Mouse (Mus musculus) liver, embryonic 15.5 days (tissue): ENCODE measurements around the gene Asic2. TPM values are rescaled to one million over a fixed set of nuclear protein-coding genes. Genes with fewer than 3 reads are reported as not detected.

ENCODE experiments used
- ATAC-seq: fragments of 200-750 bp; cut with Nextera tagmentation; 2 replicates; pipeline ENCODE4 v1.8.0; 2017; ENCODE audit warnings: moderate number of reproducible peaks, mild to moderate bottlenecking, moderate library complexity; ENCODE audit not compliant: insufficient read depth
- H3K27ac ChIP-seq: fragments of 300-500 bp; sonication (generic); replicated peaks from 2 replicates; pipeline ENCODE4 v1.5.1; 2015; ENCODE audit warnings: mild to moderate bottlenecking, inconsistent platforms
- H3K27me3 ChIP-seq: fragments of 300-500 bp; sonication (generic); 2 replicates; pipeline ENCODE4 v1.6.1; 2015; ENCODE audit warnings: mild to moderate bottlenecking, inconsistent platforms
- H3K36me3 ChIP-seq: fragments of 300-500 bp; sonication (generic); replicated peaks from 2 replicates; pipeline ENCODE4 v1.6.1; 2015; ENCODE audit warnings: moderate library complexity, mild to moderate bottlenecking, inconsistent platforms
- H3K4me1 ChIP-seq: fragments of 300-500 bp; sonication (generic); replicated peaks from 2 replicates; pipeline ENCODE4 v1.6.1; 2015; ENCODE audit warnings: inconsistent platforms
- H3K4me2 ChIP-seq: fragments of 300-500 bp; sonication (generic); 2 replicates; pipeline ENCODE4 v1.6.1; 2015; ENCODE audit warnings: moderate library complexity, mild to moderate bottlenecking, inconsistent platforms
- H3K4me3 ChIP-seq: fragments of 300-500 bp; sonication (generic); replicated peaks from 2 replicates; pipeline ENCODE4 v1.5.1; 2015; ENCODE audit warnings: mild to moderate bottlenecking, inconsistent platforms
- H3K9ac ChIP-seq: fragments of 300-500 bp; sonication (generic); 2 replicates; pipeline ENCODE4 v1.6.1; 2015; ENCODE audit warnings: moderate library complexity, mild to moderate bottlenecking, inconsistent platforms
- H3K9me3 ChIP-seq: fragments of 300-500 bp; sonication (generic); replicated peaks from 2 replicates; pipeline ENCODE4 v1.6.1; 2016; ENCODE audit warnings: inconsistent platforms
- WGBS: fragments of 180-500 bp; shearing (Covaris S2); methylation state at CpG from one replicate; pipeline ENCODE4 v1.1.7; 2015; ENCODE audit warnings: mixed read lengths; ENCODE audit not compliant: insufficient replicate concordance; 5-methylcytosine and 5-hydroxymethylcytosine counted together
- polyA plus RNA-seq: library from polyadenylated mRNA; unstranded; fragments of >200 nt; fragmentation: Nextera tagmentation; extraction: Ambion mirVana; gene quantifications from 2 replicates; pipeline ENCODE4 v1.2.1, GENCODE M21; 2015

The Asic2 gene
- polyA plus RNA-seq, 1 experiment from 2014 or later, result 0.03 TPM

DNA sequence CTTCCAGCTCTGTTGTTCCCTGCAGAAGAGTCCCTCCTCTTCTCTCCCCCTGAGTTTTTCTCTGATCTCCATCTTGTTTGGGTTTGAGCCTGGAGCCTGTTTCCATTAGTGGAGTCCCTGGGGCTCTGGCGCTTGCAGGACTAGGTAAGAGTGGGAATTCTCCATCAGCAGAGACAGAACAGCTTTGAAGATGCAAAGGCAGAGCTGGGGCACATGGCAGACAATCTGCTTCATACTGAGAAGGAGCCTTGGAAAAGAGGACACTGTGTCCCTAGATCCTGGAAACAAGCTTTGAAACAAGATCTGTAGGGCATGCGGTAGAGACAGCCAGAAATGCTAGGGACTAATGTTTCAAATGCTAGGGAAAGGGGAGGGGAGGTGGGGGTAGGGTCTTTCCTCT is 729.2 kb downstream of the Asic2 start:
- no peak for ATAC-seq
- H3K9ac ChIP-seq, result no peak overlapping the region
- 57% methylated on average over 2 of the region's 2 CpGs for whole genome bisulfite sequencing
- H3K4me1 ChIP-seq, result no peaks in the 10 kb centered on the region
- no peak overlapping the region for H3K27ac ChIP-seq
- no peaks in the 10 kb centered on the region for H3K27me3 ChIP-seq
- no peaks in the 10 kb centered on the region for H3K9me3 ChIP-seq
- no peak overlapping the region for H3K4me2 ChIP-seq
- H3K4me3 ChIP-seq, result no peak overlapping the region
- no peaks in the 10 kb centered on the region for H3K36me3 ChIP-seq

DNA sequence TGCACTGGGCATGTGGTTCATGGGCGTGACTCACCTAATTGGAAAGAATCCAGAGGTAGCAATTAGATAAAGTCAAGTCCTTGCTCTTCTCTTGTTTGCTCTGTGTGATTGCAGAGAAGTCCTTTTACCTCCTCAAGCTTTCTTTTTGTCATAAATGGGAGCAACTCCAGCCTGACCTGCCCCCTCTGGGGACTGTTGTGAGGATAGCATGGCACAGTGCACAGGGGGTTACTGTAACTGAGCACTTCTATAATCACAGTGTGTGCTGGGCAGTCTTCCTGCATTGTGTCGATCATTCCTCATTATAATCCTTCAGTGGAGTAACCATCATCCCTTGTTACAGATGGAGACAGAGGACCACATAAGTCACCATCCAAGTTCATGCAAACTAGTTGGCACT is 732.2 kb downstream of the Asic2 start:
- no peak overlapping the region for H3K4me3 ChIP-seq
- H3K9ac ChIP-seq, result no peak overlapping the region
- H3K9me3 ChIP-seq, result no peaks in the 10 kb centered on the region
- WGBS, result 41% methylated on average over 2 of the region's 2 CpGs
- no peaks in the 10 kb centered on the region for H3K4me1 ChIP-seq
- no peak overlapping the region for H3K4me2 ChIP-seq
- no peaks in the 10 kb centered on the region for H3K27me3 ChIP-seq
- no peaks in the 10 kb centered on the region for H3K36me3 ChIP-seq
- H3K27ac ChIP-seq, result no peak overlapping the region
- ATAC-seq, result no peak

DNA sequence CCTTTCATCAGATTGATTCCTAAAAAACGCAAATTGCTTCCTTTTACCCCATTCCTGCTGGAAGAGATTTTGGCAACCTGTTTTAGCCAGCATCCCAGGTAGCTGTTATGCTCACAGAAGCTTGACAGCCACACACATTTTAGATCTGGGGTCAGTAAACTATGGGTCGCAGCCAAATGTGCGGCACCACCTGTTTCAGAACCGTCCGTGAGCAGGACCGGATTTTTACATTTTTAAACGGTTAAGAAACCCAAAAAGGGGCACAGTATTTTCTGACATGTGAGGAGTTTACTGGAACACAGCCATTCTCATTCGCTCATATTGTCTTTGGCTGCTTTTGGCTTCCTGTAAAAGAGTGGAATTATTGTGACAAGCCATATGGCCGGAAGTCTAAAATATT is 744.9 kb downstream of the Asic2 start:
- no peaks in the 10 kb centered on the region for H3K9me3 ChIP-seq
- WGBS, result 66% methylated on average over 9 of the region's 9 CpGs
- H3K4me1 ChIP-seq, result no peaks in the 10 kb centered on the region
- no peaks in the 10 kb centered on the region for H3K36me3 ChIP-seq
- H3K4me2 ChIP-seq, result no peak overlapping the region
- ATAC-seq, result no peak
- no peak overlapping the region for H3K9ac ChIP-seq
- no peak overlapping the region for H3K4me3 ChIP-seq
- no peaks in the 10 kb centered on the region for H3K27me3 ChIP-seq
- H3K27ac ChIP-seq, result no peak overlapping the region

DNA sequence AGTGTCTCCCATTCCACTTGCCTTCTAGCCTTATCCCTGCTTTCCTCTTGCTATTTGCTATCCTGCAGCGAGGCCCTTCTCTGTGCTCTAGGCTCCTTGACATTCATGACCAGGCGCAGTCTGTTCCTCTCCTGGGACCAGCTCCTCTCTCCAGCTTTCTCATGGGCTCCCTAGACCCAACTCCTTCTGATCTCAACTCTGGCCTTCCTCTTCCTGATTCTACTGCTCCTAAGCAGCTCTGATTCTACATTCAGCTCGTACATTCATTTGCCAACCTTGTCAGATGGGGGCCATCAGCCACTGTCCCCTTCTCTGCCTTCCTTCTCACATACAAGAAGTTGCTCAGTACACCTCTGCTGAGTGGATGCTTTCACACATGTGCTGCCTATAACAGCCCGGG is 747.5 kb downstream of the Asic2 start:
- Histone ChIP-seq H3K9ac (no peak overlapping the region), H3K36me3 (no peaks in the 10 kb centered on the region), H3K9me3 (no peaks in the 10 kb centered on the region), H3K4me1 (no peaks in the 10 kb centered on the region), H3K27ac (no peak overlapping the region), H3K4me3 (no peak overlapping the region), H3K27me3 (no peaks in the 10 kb centered on the region), H3K4me2 (no peak overlapping the region)
- ATAC-seq, result no peak
- WGBS, result 50% methylated on average over 4 of the region's 4 CpGs

DNA sequence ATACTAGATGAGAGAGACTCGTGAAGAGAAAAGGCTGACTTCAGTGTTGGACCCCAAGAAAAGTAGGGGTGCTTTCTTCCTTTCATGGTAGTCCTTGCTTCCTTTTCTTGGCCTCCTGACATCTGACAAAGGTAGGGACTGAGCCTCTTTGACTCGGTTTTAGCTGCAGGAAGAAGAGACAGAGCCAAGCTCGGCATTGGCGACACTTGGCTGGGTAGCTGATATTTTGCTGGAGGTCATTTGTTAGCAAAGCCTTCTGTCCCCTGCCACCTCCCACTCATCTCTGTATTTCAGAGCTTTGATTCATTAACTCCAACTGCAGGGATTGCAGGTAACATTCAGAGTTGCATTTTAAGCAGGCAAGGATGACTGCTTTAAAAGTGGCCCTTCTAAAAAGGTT is 762.8 kb downstream of the Asic2 start:
- Histone ChIP-seq H3K9ac (no peak overlapping the region), H3K36me3 (no peaks in the 10 kb centered on the region), H3K27ac (no peak overlapping the region), H3K27me3 (no peaks in the 10 kb centered on the region), H3K4me1 (no peaks in the 10 kb centered on the region), H3K4me2 (no peak overlapping the region), H3K4me3 (no peak overlapping the region), H3K9me3 (no peaks in the 10 kb centered on the region)
- 45% methylated on average over 4 of the region's 4 CpGs for WGBS
- ATAC-seq, result no peak

DNA sequence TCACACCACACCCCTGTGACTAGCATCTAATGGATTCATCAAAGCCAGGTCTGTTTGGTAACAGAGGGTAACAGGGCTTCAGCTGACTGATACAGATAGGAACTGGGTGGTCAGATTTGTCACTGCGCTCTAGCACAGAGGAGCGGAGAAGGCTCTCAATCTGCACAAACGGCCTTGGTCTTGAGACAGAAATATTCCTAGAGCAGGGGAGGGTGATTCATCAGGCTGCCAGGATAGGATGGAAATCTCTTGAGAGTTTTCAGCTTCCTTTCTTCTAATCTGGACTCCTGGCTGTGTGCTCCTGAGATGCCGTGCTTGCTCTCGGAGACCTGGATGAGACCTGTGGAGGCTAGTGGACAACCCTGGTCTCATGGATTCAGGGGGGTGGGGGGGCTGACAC is 765.7 kb downstream of the Asic2 start:
- no peak overlapping the region for H3K27ac ChIP-seq
- no peaks in the 10 kb centered on the region for H3K27me3 ChIP-seq
- H3K4me2 ChIP-seq, result no peak overlapping the region
- WGBS, result 69% methylated on average over 5 of the region's 5 CpGs
- H3K9ac ChIP-seq, result no peak overlapping the region
- H3K9me3 ChIP-seq, result no peaks in the 10 kb centered on the region
- no peaks in the 10 kb centered on the region for H3K4me1 ChIP-seq
- H3K4me3 ChIP-seq, result no peak overlapping the region
- no peak for ATAC-seq
- H3K36me3 ChIP-seq, result no peaks in the 10 kb centered on the region

DNA sequence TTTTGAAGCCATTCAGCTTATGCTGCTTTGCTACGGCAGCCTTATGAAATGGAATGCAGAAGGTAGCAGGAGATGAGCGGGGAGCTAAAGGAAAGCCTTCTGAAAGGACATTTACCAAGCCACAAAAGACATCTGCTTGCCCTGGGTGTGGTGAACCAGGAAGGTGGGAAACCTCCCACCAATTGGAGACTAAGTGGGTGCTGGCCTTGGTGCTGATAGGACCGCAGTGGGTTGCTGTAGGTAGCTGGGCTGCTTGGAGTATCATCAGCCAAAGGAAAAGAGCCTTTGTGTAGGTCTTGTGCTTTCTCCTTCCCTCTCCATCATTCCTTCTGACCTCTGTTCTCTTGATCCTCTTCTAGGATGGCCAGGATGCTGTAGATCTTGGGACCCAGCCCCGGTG is 774.4 kb downstream of the Asic2 start:
- no peak overlapping the region for H3K4me3 ChIP-seq
- no peaks in the 10 kb centered on the region for H3K9me3 ChIP-seq
- H3K4me1 ChIP-seq, result no peaks in the 10 kb centered on the region
- H3K36me3 ChIP-seq, result no peaks in the 10 kb centered on the region
- H3K27ac ChIP-seq, result no peak overlapping the region
- H3K9ac ChIP-seq, result no peak overlapping the region
- WGBS, result 46% methylated on average over 4 of the region's 4 CpGs
- no peak overlapping the region for H3K4me2 ChIP-seq
- no peaks in the 10 kb centered on the region for H3K27me3 ChIP-seq
- no peak for ATAC-seq

DNA sequence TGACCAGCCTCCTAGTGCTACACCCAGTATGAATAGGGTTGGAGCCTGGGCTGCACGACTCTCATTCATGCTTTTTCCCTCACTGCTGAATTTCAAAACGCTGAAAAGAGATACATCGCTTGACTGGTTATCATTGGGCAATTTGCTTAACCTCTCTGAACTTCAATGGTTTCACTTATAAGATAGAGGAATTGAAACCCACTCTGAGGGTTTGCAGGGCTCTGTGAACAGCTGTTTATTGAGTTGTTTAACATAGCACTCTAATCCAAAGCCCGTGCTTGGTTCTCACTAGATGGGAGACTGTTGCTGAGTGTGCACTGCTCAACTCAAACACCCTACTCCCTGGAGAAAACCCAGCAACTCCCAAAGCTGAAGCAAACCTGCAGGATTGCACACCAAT is 776.1 kb downstream of the Asic2 start:
- Histone ChIP-seq H3K36me3 (no peaks in the 10 kb centered on the region), H3K9me3 (no peaks in the 10 kb centered on the region), H3K4me2 (no peak overlapping the region), H3K27ac (no peak overlapping the region), H3K9ac (no peak overlapping the region), H3K4me3 (no peak overlapping the region), H3K4me1 (no peaks in the 10 kb centered on the region), H3K27me3 (no peaks in the 10 kb centered on the region)
- no peak for ATAC-seq
- whole genome bisulfite sequencing, result 69% methylated on average over 4 of the region's 4 CpGs

DNA sequence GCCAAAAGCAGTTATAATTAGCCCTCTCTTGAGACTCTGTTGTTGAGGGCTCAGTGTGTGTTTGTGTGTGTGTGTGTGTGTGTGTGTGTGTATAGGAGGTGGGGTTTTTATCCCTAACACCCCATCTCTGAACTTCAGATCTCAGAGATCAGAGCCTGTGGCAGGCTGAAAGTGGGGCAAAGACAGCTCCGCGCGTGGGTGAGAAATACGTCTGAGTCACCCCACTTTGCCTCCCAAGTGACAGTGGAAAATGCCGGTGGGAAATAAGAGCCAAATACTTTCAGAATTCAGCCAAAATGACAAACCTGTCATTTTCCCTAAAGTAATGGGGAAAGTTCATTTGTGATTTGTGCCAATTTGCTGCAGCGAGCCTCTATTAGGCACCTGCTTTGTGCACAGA is 779.2 kb downstream of the Asic2 start:
- ATAC-seq, result no peak
- H3K36me3 ChIP-seq, result no peaks in the 10 kb centered on the region
- H3K4me2 ChIP-seq, result no peak overlapping the region
- H3K27ac ChIP-seq, result no peak overlapping the region
- H3K27me3 ChIP-seq, result no peaks in the 10 kb centered on the region
- no peaks in the 10 kb centered on the region for H3K4me1 ChIP-seq
- H3K9ac ChIP-seq, result no peak overlapping the region
- 79% methylated on average over 6 of the region's 6 CpGs for WGBS
- no peaks in the 10 kb centered on the region for H3K9me3 ChIP-seq
- no peak overlapping the region for H3K4me3 ChIP-seq

DNA sequence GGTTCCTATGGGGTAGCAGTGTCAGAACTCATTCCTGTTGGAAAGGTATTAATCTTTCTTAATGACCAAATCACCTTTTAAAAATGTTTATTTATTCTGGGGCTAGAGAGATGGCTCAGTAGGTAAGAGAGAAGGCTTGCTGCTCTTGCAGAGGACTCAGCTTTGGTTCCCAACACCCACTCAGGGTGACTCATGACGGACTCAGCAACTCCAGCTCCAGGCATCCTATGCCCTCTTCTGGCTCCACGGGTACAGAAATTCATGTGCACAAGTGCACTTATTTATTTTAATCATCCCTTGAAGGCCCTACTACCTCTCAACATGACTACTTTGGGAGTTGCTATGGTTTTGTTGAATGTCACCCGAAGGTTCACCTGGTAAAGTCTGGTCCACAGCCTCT is 780.4 kb downstream of the Asic2 start:
- H3K36me3 ChIP-seq, result no peaks in the 10 kb centered on the region
- 53% methylated on average over 3 of the region's 3 CpGs for WGBS
- no peak overlapping the region for H3K4me3 ChIP-seq
- no peak for ATAC-seq
- H3K27me3 ChIP-seq, result no peaks in the 10 kb centered on the region
- H3K9ac ChIP-seq, result no peak overlapping the region
- H3K9me3 ChIP-seq, result no peaks in the 10 kb centered on the region
- no peak overlapping the region for H3K4me2 ChIP-seq
- no peaks in the 10 kb centered on the region for H3K4me1 ChIP-seq
- no peak overlapping the region for H3K27ac ChIP-seq

DNA sequence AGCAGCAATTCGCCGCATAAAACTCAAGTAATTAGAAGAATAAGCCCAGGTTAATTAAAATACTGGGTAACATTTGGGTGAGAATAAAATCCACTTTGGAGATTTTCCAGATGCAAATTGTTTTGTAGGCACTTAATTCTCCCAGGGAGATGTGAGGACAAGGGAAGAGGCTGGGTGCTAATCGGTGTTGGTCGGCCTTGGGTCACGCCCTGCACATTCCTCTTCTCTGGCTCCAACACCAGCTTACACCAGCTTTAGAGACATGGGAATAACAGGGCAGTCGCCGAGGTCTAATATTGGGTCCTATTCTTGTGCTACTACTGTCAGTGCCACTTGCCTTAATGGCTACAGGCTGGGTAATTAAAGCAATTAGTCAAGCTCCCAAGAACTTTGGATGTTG is 783.5 kb downstream of the Asic2 start:
- Histone ChIP-seq H3K36me3 (no peaks in the 10 kb centered on the region), H3K4me2 (no peak overlapping the region), H3K9me3 (no peaks in the 10 kb centered on the region), H3K4me3 (no peak overlapping the region), H3K27me3 (no peaks in the 10 kb centered on the region), H3K9ac (no peak overlapping the region), H3K27ac (no peak overlapping the region), H3K4me1 (no peaks in the 10 kb centered on the region)
- 64% methylated on average over 7 of the region's 7 CpGs for WGBS
- no peak for ATAC-seq

DNA sequence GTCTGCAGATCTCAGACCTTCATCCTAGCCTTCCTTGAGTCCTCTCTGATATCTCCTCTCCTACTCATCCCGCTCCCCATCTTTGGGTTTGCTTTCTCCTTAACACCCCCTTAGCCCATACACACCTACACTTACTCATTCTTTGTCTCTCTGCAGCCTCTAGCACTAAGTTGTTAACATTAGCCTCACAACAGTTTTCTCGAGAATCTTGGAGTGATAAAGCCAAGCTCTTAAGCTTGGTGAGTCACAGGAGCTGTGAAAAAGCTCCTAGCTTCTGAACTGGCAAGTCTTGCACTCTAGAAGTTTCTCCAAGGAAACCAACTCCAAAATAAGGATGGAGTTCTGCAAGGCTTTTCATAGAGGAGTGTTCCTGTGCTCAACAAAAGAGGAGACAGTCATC is 803.4 kb downstream of the Asic2 start:
- no peak for ATAC-seq
- Histone ChIP-seq H3K4me2 (no peak overlapping the region), H3K27me3 (no peaks in the 10 kb centered on the region)

More for the DNA sequence above, 803.4 kb downstream of the Asic2 start:
- H3K4me3 ChIP-seq, result no peak overlapping the region
- no peaks in the 10 kb centered on the region for H3K4me1 ChIP-seq
- no peaks in the 10 kb centered on the region for H3K9me3 ChIP-seq
- H3K9ac ChIP-seq, result no peak overlapping the region
- no peak overlapping the region for H3K27ac ChIP-seq
- no peaks in the 10 kb centered on the region for H3K36me3 ChIP-seq
- WGBS, result 47% methylated on average over 2 of the region's 2 CpGs
